Mouse (Mus musculus) thymus, postnatal 0 days (tissue): ENCODE results near the gene Haus3. TPM values are rescaled to one million over a fixed set of nuclear protein-coding genes. Genes with fewer than 3 reads are reported as not detected.
A peak's percentile ranks its signal among the peaks of the same experiment; 100 is the strongest.

Source experiments
- DNase-seq: peaks from one replicate; pipeline ENCODE4 v3.0.0-alpha.2; 2015; ENCODE audit warnings: low spot score
- polyA plus RNA-seq: library from polyadenylated mRNA; unstranded; fragments of >200 nt; fragmentation: Nextera tagmentation; extraction: Ambion mirVana; gene quantifications from 2 replicates; pipeline ENCODE4 v1.2.1, GENCODE M21; 2015

Haus3 gene
- polyA plus RNA-seq, 1 experiment from 2014 or later: 67.1 TPM

DNA sequence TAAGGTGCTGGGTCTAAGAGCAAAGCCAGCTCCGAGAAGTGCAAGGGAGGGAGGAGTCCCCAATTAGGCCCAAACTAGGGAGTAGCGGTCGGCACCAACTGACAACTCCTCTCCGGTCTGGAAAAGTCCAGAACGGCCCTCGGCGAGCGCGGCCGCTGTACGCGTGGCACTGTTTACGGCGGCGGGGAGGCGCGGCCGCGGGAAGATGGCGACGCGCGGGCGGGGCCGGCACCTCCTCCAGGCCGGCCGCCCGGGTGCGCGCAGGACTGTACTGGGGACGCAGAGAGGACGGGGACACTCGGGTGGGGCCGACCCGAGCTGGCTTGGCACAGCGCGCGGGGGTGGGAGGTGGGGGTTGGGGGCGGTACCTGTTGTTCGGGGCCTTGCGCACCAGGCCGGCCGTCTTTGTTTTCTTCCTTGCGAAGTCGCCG, 17.6 kb upstream of the Haus3 start:
- DNase-seq: peak; percentile 41

DNA sequence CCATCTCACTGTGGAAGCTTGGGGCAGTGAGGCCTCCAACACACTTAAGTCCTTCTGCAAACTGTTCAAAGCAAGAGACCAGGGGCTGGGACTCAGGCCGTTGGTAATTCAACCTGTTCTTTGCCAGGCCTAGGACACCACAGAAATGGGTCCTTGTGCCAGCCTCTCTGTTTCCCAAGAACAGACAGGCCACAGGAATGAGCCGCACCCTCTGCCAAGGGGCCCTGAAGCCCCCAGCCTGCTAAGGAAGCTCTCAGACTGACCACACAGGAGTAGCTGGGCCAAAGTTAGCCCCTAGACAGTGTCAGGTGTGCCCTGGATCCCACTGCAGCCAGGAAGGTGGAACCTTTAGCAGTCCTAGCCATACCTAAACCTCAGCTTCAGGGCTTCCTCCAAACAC, 17.1 kb upstream of the Haus3 start:
- peak; percentile 13 for DNase-seq

DNA sequence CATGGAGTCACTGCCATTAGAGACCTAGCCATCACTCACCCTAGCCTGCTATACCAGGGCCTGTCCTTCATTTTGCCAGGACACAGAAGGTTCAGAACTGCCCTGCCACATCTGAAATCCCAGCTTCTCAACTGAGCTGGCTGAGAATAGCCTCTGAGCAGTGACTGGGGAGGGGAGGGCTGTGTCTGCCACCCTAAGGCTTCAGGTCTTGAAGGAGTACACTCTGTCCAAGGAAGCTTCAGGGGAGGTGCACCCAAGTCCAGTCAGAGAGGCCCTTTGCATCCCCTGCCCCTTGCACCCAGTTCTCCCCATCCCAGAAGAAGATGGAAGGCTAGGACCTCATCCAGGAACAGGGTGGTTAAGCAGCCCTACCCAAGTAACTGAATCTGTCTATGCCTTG, 16.5 kb upstream of the Haus3 start:
- DNase-seq: no peak

DNA sequence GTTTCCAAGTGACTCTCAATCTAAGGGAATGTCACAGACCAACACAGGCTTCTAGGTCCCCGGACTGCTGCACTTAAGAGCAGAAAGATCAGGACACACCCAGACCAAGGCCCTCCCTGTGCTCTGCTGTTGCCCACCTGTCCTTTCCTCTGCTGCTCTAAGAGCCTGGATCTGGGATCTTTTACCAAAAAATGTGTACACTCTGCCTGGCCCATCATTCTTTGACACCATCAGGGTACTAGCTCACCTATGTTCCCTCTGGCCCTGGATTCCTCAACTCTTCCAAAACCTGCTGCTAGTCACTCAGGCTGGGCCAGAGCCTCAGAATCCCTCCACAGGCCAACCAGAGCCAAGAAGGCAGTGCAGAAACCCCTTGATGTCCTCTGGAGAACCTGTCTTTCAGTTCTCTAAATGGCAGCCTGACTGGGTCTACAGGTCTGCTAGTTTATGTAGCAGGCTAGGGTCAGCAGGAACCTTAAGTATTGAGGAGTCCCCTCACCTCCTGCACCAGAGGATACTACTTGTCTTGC, 15.8 kb upstream of the Haus3 start:
- DNase-seq: no peak

DNA sequence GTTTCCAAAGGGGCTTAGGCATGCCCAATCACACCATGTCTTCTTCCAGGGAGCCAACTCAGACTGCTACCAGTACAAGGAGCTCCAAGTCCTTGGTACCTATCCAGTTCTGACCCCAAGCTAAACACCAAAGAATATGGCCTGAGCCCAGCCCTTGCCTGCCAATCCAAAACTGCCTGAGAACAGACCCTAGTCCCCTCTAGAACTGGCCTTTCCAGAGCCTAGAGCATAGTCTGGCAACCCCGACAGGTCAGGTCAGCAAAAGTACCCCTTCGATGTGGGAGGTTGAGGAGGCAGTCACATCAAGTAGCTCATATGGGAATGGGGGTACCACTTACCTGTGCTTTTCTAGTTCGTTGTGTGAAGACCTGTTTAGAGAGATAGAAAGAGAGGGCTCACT, 14.6 kb upstream of the Haus3 start:
- no peak for DNase-seq

DNA sequence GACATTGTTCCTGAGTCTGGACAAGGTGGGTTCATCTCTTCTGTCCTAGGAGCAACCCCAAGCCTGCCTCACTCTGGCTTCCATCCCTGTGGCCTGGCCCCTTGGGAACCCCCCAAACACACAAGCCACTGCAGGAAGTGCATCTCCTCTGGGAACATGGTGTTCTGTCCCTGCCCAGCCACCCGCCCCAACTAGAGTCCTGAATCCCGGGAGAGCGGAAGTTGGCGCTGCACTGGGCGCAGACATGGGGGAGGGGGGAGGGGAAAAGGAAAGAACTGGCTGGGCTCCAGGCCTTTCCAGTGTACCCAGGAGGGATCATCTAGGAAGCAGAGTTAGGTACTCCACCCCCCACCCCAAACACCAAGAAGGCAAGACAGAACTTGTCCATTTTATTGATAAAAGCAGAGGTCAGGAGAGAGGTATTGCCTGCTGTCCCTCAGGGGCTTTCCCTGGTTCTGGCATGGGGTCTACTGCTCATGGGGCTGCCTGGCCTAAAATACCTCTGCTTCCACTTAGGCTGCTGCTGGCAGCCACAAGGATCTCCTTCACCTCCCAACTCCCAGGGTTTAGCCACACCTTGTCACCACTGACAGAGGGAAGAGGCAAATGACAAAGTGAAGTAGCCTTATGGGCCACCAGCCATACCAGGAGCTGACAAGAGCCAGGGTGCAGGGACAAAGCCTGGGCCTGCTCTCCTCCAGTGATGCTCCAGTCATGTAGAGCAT, 14.0 kb upstream of the Haus3 start:
- no peak for DNase-seq

DNA sequence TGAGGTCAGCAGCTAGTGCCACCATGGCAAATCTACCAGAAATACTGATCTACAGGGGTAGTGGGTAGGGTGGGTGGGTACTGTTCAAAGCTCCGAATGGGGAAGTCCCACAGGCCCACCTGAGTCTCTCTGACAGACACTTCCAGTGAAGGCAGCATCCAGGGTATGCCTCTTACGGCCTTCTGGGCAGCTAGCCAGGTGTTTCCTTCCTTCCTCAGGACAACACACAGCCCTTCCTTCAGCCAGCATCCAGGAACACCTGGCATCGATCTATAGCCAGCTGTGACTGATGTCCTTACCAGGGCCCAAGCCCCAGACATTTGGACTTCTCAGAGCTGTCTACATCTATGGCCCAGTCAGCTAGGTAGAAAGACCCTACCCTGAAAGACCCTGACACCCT, 13.2 kb upstream of the Haus3 start:
- DNase-seq: no peak

DNA sequence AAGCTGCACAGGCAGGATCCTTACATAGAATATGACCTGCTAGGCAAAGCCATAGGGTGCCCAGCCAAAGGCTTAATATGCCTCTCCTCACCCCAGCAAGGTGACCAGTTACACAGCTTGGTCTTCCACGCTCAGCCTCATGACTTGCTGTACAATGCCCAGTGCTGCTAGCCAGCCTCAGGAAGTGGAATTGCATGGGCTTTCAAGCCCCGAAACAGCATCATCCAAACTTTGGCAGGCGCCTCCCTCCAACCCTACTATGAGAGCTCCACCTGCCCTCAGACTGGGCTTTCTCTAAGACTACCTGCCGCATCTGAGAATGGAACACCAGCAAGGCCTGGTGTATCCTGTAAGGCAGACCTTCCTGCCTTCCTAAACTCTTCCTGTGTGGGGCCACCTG, 8.5 kb upstream of the Haus3 start:
- no peak for DNase-seq

DNA sequence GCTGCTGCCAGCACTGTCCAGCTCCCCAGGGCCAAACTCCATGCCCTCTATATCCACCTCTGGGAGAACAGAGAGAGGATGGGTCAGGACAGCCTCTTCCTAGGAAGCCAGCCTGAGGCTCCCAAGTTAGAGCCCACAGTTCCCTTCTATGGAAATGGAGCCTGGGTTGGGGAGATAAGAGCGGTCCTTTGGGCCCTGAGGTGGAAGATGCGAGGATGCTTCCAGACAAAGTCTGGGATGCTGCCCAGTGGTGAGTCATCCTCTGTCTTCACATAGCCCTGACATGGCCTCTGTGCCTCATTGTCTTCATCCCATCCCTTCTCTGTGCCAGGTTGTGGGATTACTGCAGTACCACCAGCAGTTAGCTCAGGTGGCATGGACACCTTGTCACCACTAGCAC, 7.8 kb upstream of the Haus3 start:
- no peak for DNase-seq

DNA sequence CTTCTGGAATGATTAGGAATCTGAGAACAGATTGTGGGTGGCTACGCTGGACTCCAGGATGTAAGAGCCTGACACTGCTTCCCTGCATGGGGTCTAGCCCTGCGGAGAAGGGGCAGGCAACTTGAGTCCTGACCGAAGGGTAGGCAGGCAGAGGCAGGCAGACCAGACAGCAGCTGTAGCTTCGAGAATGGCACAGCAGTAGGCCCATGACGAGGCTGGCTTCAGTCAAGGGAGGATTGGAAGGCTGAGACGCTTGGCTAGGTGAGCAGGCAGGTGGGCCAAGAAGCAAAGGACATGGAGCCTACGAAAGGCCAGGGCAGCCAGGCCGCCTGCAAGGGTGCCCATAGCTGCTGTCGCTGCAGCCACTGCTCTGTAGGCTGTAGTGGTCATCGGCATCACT, 7.4 kb upstream of the Haus3 start:
- no peak for DNase-seq

DNA sequence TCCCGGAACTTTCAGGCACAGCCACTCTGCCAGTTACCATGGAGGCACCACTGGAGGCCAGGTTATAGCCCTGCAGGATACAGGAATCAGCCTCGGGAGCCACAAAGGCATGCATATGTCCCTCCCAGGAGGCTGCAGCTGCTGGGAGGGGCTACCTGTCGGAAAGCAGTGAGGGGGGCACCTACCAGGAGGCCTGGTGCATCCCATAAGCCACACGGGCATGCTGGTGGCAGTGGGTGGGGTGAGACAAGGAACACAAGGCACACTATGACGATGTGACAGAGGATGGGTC, 6.0 kb upstream of the Haus3 start:
- no peak for DNase-seq

DNA sequence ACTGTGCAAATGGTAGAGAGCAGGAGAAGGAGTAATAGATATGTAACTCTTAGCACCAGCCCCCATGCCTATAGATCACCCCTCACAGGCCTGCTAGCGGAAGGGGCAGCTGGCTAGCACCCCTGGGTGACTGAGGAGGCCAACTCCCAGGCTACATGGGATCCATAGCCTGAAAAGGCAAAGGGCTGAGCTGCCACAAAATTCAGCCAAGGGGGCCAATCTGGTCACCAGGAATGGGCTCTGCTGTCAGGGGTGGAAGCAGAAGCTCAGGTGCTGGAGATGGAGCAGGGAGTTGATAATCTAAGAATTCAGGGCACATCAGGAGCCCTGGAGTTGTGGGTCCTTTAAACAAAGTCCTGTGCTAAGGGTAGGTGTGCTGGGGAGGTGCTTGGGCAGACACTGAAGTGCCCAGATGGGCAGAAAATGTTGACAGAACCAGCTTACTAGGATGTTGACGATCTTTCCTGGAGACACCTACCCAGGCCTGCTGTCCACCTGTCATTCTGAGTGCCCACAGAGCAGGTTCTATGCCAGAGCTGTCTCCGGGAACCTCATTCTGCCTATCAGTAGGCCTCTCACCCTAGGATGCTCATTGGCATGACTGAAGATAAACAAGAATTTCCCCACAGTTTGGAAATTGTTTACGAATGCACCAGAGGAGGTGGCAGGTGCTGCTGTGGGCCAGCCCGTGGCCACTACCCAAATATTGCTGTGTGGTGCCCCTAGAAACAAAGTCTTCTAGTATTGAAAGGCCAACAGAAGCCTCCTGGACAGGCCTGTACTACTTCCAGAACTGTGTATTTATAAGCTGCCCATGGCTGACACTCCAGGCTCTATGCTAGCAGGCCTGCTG, 5.4 kb upstream of the Haus3 start:
- no peak for DNase-seq

DNA sequence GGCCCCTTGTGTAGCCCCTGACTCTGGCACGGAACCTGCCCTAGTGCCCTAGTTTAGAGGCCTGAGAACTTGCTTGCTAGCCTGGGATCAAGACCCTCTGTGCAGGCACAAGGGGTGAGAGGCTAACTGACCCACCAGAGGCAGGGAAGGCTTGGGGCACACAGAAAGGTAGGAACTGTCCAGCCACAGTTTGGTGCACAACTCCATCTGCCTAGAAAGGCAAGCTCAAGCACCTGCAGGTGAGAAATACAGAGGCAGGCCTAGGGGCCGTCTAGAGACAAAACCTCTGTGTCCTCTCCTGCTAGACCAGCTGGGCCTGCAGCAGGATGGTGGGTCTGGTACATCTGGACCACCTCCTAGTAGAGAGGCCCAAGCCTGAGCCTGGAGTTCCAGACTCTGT, 4.7 kb upstream of the Haus3 start:
- DNase-seq: no peak

DNA sequence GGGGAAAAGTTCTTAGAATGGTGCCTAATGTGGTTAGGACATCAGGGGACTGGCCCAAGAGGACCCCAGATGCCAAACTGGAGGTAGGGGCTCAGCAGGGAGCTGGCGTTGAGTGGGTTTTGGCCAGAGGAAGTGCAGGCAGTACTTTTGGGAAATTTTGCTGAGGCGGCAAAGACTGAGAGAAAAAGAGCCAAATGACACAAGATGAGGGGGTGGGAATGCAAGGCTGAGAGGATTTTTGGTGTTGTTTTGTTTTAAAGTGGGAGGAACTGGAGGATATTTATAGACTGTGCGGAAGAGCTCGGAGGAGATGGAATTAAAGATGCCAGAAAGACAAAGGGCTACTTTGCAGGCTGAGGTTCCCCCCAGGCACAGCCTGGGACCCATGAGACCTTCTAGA, 1.4 kb upstream of the Haus3 start:
- DNase-seq: no peak

DNA sequence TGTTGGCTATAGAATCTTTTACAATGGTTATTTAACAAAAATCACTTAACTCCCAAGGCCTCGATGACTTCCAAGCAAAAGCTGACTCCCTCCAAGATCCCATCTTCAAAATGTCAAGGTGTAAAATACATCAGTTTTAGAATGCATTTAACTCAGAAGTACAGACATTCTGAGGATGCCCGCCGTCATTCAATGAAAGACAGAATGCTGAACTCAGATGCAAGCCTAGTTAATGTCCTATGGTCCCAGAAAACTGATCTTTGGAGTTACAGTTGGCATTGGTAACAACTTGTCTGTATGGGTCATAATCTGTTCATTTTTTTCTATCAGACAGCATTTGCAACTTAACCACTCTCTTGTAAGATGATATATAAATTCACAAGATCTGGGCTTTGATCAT, 627 bp upstream of the Haus3 start:
- no peak for DNase-seq

DNA sequence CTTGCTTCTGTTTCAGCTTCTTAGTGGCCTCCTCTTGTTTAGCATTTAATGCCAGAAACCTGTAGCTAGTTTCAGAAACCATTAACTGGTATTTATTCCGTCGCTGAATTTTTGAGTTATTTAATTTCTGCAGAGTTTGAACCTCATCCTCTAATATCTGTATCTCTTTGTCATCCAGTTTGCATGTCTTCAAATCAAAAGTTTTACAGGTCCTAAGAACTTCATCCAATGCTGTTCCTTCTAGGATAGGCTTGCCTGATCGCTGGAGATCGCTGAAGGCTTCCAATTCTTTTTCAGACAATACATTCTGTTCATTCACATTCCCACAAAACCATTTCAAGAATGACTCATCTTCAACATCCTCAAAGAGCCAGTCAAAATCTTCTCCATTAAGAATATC, 1.5 kb downstream of the Haus3 start:
- no peak for DNase-seq

DNA sequence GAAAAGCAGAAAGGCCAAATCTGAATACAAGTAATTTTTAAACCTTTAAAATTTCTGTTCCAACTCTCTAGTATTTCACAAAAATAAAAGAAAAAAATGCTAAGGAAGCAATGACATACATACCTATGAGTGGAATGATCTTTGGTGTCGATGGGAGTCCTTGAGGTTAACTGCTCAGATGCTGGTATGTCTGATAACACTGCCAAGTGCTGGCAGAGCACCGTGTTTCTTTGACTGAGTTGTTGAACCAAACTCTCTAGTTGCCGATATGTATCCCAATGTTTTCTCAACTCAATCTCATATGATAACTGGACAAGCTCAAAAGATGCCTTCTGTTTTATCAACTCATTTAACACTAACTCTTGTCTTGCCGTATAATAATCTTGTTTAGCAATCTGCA, 3.5 kb downstream of the Haus3 start:
- no peak for DNase-seq

DNA sequence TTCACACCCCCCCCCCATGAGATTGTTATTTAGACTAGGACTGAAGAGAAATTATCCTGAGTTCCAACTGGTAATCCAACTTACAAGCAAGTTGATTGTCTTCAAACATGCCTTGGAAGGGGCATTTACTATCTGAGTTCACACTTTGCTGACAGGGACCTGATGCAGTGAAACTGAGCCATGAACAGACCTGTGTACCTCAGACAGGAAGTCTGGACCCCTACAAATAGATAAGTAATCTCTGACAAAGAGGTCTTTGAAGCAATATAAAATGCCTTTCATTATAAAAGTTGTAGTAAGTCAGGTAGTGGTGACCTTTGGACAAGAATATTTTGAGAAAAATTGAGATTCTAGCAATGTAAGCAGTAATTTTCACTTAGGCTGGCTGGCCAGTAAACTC, 20.9 kb downstream of the Haus3 start:
- no peak for DNase-seq

DNA sequence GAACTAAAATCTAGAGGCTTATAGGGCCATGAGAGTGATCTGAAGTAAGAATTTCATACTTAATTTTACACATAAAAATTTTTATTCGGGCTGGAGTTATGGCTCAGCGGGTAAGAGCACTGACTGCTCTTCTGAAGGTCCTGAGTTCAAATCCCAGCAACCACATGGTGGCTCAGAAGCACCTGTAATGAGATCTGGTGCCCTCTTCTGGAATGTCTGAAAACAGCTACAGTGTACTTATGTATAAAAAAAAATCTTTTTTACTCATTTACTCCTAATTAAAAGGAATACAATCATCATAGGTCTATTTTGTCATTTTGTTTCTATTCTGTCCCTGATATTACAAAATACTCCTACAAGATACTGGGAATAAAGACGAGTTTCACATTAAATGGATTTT, 21.8 kb downstream of the Haus3 start:
- DNase-seq: no peak

DNA sequence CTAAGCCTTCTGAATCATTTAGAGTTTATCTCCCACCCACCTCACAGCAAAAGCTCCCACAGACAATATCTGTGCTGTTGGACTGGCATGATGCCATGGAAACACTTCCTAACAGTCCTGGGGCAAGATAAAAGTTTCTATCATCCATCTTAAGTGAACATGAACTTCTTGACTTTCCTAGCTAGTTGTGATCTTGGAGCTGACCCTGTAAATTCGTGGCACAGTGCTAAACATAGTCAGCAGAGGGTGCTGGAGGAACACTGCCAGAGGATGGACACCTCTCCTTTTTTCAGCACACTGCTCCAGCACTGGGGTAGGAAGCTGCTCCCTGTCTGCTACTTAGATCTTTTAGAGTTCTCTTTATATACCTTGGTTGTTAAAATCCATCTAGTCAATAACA, 29.6 kb downstream of the Haus3 start:
- DNase-seq: peak; percentile 69

DNA sequence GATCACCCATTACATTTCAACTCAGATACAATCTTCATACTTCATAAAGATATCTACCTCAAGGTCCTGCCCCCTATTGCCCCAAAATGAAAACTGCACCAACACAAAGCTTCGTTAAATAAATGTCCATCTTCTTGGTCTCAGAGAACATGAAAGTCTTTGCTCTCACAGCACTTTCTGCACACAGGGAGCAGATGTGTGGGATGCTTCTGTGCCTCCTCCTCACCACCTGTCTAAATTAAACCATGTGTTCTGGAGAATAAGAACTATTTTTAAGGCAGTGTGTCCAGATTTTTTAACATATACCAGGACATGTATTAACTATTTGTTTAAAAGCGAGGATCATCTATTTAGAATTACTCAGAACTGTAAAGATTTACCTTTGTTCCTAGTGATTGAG, 36.6 kb downstream of the Haus3 start:
- DNase-seq: no peak

DNA sequence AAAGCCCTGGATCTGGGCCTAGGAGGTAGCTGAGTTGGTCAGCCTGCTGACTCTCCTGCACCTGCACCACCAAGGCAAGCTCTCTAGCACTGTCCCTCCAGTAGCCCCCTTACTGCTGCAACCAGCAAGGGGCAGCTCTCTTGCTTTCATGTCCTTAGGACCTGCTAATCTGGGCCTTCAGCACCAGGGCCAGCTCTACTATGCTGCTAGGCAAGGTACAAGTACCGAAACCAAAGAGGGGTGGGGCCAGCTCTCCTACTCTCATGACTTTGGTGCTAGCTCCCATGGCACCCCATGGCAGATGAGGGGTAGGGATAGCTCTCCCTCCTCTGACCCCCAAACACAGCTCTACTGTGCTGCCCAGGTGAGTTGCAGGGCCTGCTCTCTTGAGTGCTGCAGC, 45.2 kb downstream of the Haus3 start:
- DNase-seq: no peak
